Mouse (Mus musculus) kidney, postnatal 0 days (tissue): Measurements from ENCODE around the gene Rassf3. TPM values are rescaled to one million over a fixed set of nuclear protein-coding genes. Genes with fewer than 3 reads are reported as not detected.

Experiments
- ATAC-seq: fragments of 200-750 bp; cut with Nextera tagmentation; replicated peaks from 2 replicates; pipeline ENCODE4 v1.8.0; 2017; ENCODE audit warnings: low read depth, moderate number of reproducible peaks, moderate TSS enrichment, moderate library complexity; ENCODE audit not compliant: low FRiP score
- DNase-seq: peaks from one replicate; pipeline ENCODE4 v3.0.0-alpha.2; 2016; ENCODE audit warnings: low spot score
- H3K27ac ChIP-seq: fragments of 300-500 bp; sonication (generic); 2 replicates; pipeline ENCODE4 v1.5.1; 2014; ENCODE audit warnings: mild to moderate bottlenecking
- H3K27me3 ChIP-seq: fragments of 300-500 bp; sonication (generic); 2 replicates; pipeline ENCODE4 v1.6.1; 2014; ENCODE audit warnings: low read length, mixed read lengths; ENCODE audit not compliant: insufficient read depth
- H3K36me3 ChIP-seq: fragments of 300-500 bp; sonication (generic); 2 replicates; pipeline ENCODE4 v1.6.1; 2014; ENCODE audit warnings: low read length, mixed read lengths; ENCODE audit not compliant: insufficient read depth
- H3K4me1 ChIP-seq: fragments of 300-500 bp; sonication (generic); replicated peaks from 2 replicates; pipeline ENCODE4 v1.6.1; 2014; ENCODE audit warnings: antibody characterized with exemption, low read length, mixed read lengths; ENCODE audit not compliant: insufficient read depth
- H3K4me2 ChIP-seq: fragments of 300-500 bp; sonication (generic); 2 replicates; pipeline ENCODE4 v1.6.1; 2014; ENCODE audit warnings: mild to moderate bottlenecking, low read length, moderate library complexity, mixed read lengths
- H3K4me3 ChIP-seq: fragments of 300-500 bp; sonication (generic); replicated peaks from 2 replicates; pipeline ENCODE4 v1.5.1; 2014; ENCODE audit warnings: low read depth, low read length
- H3K9ac ChIP-seq: fragments of 300-500 bp; sonication (generic); 2 replicates; pipeline ENCODE4 v1.6.1; 2014; ENCODE audit warnings: low read depth, low read length
- H3K9me3 ChIP-seq: fragments of 300-500 bp; sonication (generic); replicated peaks from 2 replicates; pipeline ENCODE4 v1.6.1; 2016; ENCODE audit warnings: low read length, inconsistent platforms, mixed read lengths
- CTCF ChIP-seq: IDR thresholded peaks from 2 replicates; pipeline ENCODE4 v1.5.1; 2016; ENCODE audit warnings: antibody characterized with exemption, low read depth, mild to moderate bottlenecking, moderate library complexity
- WGBS: fragments of 180-500 bp; shearing (Covaris S2); extraction: QIAGEN DNeasy Blood & Tissue Kit; methylation state at CpG from one replicate; pipeline ENCODE4 v1.1.7; 2014; 5-methylcytosine and 5-hydroxymethylcytosine counted together
- polyA plus RNA-seq: library from polyadenylated mRNA; unstranded; fragments of >200 nt; fragmentation: Nextera tagmentation; extraction: Ambion mirVana; gene quantifications from 2 replicates; pipeline ENCODE4 v1.2.1, GENCODE M21; 2015

Rassf3 gene
- polyA plus RNA-seq, 1 experiment from 2014 or later, result 11.9 TPM

GRCm38 (mm10) chr10:121374693-121375620 lies 101.2 kb downstream of the Rassf3 start:
- peak overlapping the region; percentile 42; the same call in 1 of the 2 replicates for H3K27ac ChIP-seq
- H3K36me3 ChIP-seq, result peaks cover 42% of the 10 kb centered on the region
- H3K27me3 ChIP-seq, result no peaks in the 10 kb centered on the region
- peaks cover 7% of the 10 kb centered on the region for H3K4me1 ChIP-seq
- DNase-seq (no peak), ATAC-seq (no peak)
- WGBS, result 73% methylated on average over 17 of the region's 17 CpGs
- H3K4me2 ChIP-seq, result no peak overlapping the region
- H3K4me3 ChIP-seq, result no peak overlapping the region
- no peaks in the 10 kb centered on the region for H3K9me3 ChIP-seq
- H3K9ac ChIP-seq, result no peak overlapping the region
- no peak for TF ChIP-seq CTCF

GRCm38 (mm10) chr10:121374013-121374412 lies 102.1 kb downstream of the Rassf3 start:
- Histone ChIP-seq H3K9ac (no peak overlapping the region), H3K4me1 (peaks cover 7% of the 10 kb centered on the region), H3K4me3 (no peak overlapping the region), H3K9me3 (no peaks in the 10 kb centered on the region), H3K4me2 (no peak overlapping the region), H3K27ac (no peak overlapping the region), H3K27me3 (no peaks in the 10 kb centered on the region), H3K36me3 (peaks cover 33% of the 10 kb centered on the region)
- 64% methylated on average over 12 of the region's 12 CpGs for WGBS
- no peak for ATAC-seq
- DNase-seq, result peak; percentile 28
- TF ChIP-seq CTCF, result no peak

- WGBS, result 95% methylated on average over 6 of the region's 6 CpGs
- Histone ChIP-seq H3K27me3 (no peaks in the 10 kb centered on the region), H3K36me3 (peaks cover 18% of the 10 kb centered on the region)
These were observed 105.4 kb downstream of the Rassf3 start for GRCm38 (mm10) chr10:121370777-121371176.

GRCm38 (mm10) chr10:121368783-121369465 lies 107.2 kb downstream of the Rassf3 start:
- H3K36me3 ChIP-seq, result peaks cover 10% of the 10 kb centered on the region
- no peak overlapping the region for H3K27ac ChIP-seq
- no peak overlapping the region for H3K4me2 ChIP-seq
- no peak for TF ChIP-seq CTCF
- H3K4me3 ChIP-seq, result no peak overlapping the region
- WGBS, result 82% methylated on average over 18 of the region's 18 CpGs
- no peaks in the 10 kb centered on the region for H3K27me3 ChIP-seq
- DNase-seq (no peak), ATAC-seq (no peak)
- H3K9ac ChIP-seq, result no peak overlapping the region
- H3K9me3 ChIP-seq, result no peaks in the 10 kb centered on the region
- H3K4me1 ChIP-seq, result peaks cover 14% of the 10 kb centered on the region

More at GRCm38 (mm10) chr10:121370777-121371176, 105.4 kb downstream of the Rassf3 start:
- Histone ChIP-seq H3K9me3 (no peaks in the 10 kb centered on the region), H3K4me1 (peaks cover 5% of the 10 kb centered on the region), H3K4me2 (no peak overlapping the region), H3K9ac (no peak overlapping the region), H3K27ac (no peak overlapping the region), H3K4me3 (no peak overlapping the region)
- no peak for DNase-seq
- ATAC-seq, result no peak
- peak; percentile 37 for TF ChIP-seq CTCF

- Histone ChIP-seq H3K9ac (no peak overlapping the region), H3K36me3 (peaks cover 4% of the 10 kb centered on the region; the same call in 1 of the 2 replicates), H3K9me3 (no peaks in the 10 kb centered on the region), H3K27me3 (no peaks in the 10 kb centered on the region), H3K27ac (no peak overlapping the region), H3K4me2 (no peak overlapping the region), H3K4me3 (no peak overlapping the region), H3K4me1 (peaks cover 14% of the 10 kb centered on the region)
- no peak for DNase-seq
- WGBS, result 83% methylated on average over 9 of the region's 9 CpGs
- ATAC-seq, result no peak
- TF ChIP-seq CTCF, result no peak
These were observed 108.4 kb downstream of the Rassf3 start for GRCm38 (mm10) chr10:121367780-121368179.

- WGBS, result 75% methylated on average over 13 of the region's 13 CpGs
- Histone ChIP-seq H3K27me3 (no peaks in the 10 kb centered on the region), H3K4me2 (no peak overlapping the region), H3K36me3 (peaks cover 4% of the 10 kb centered on the region; the same call in 1 of the 2 replicates), H3K4me3 (no peak overlapping the region), H3K9me3 (no peaks in the 10 kb centered on the region), H3K9ac (no peak overlapping the region), H3K27ac (no peak overlapping the region), H3K4me1 (peaks cover 14% of the 10 kb centered on the region)
- ATAC-seq (no peak), DNase-seq (no peak)
- TF ChIP-seq CTCF, result no peak
These were observed 108.9 kb downstream of the Rassf3 start for GRCm38 (mm10) chr10:121367271-121367670.
